Mouse (Mus musculus) adrenal gland (tissue): ENCODE data around the gene Itpripl1.

ENCODE experiments used
- intact Hi-C: fragments of 180-260 bp; cut with DNase I; formaldehyde crosslinking; loops from one replicate; pipeline ENCODE4 v1.15.1; 2025

The Itpripl1 gene

GRCm38 (mm10) chr2:127108986-127109385 lies 34.3 kb downstream of the Itpripl1 start:
- intact Hi-C loops: no loop called here

DNA sequence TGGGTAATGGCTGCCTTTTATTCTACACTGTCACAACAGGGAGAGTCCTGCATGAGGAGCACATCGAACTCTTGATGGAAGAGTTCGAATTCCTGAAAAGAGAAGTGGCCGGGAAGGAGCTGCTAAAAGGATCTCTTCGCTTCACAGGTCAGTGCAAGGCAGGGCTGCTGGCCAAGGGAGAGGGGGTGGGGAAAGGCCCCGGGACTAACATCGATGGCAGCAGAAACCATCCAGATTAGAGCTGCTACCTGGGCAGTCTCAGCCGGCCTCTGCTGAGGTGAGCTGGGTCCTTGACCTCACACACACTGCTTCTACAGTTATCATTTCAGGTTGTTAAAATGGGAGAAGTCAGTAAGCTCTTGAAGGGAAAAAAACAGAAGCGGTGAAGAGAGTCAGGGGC lies 51.2 kb downstream of the Itpripl1 start:
- intact Hi-C loops: loop anchor here (10.0 kb wide), 1 partner anchor 113 kb away; the partner anchor contains the start of genes 1810024B03Rik and Snrnp200

DNA sequence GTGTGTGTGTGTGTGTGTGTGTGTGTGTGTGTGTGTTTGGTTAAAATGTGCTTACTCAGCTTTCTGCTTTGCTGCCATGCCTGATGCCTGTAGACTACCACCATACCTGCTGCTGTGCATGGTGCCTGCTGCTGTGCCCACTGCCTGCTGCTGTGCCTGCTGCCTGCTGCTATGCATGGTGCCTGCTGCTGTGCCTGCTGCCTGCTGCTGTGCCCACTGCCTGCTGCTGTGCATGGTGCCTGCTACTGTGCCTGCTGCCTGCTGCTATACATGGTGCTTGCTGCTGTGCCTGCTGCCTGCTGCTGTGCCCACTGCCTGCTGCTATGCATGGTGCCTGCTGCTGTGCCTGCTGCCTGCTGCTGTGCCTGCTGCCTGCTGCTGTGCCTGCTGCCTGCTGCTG lies 53.1 kb downstream of the Itpripl1 start:
- intact Hi-C loops: loop anchor here (10.0 kb wide), 1 partner anchor 115 kb away; the partner anchor contains the start of genes 1810024B03Rik and Snrnp200
